Mouse (Mus musculus) MEL (cell line): ENCODE data around the gene Rufy3. TPM values are rescaled to one million over a fixed set of nuclear protein-coding genes. Genes with fewer than 3 reads are reported as not detected.

ENCODE experiments used
- DNase-seq: peaks from one replicate; pipeline ENCODE4 v3.0.0; 2011; ENCODE audit warnings: low read depth, low spot score
- H3K27ac ChIP-seq: 2 replicates; pipeline ENCODE4 v1.5.1; 2012; ENCODE audit warnings: low read depth, mild to moderate bottlenecking, control low read depth, low read length, moderate library complexity; ENCODE audit not compliant: control insufficient read depth
- H3K27me3 ChIP-seq, 2 experiments: fragments of 150-350 bp in 1 of 2; sonication (generic) in 1 of 2; 2 replicates each; pipeline ENCODE4 v1.6.1; 2012; ENCODE audit warnings: low read length in 2 of 2, mild to moderate bottlenecking in 2 of 2, improper control_type of control experiment in 1 of 2, moderate library complexity in 1 of 2; ENCODE audit not compliant: insufficient read depth in 2 of 2, control insufficient read depth in 1 of 2
- H3K36me3 ChIP-seq, 2 experiments: 2 replicates each; pipeline ENCODE4 v1.6.1; 2012 to 2014; ENCODE audit warnings: low read length in 2 of 2, improper control_type of control experiment in 1 of 2, inconsistent platforms in 1 of 2, mild to moderate bottlenecking in 1 of 2; ENCODE audit not compliant: insufficient read depth in 2 of 2, control insufficient read depth in 1 of 2
- H3K4me1 ChIP-seq, 2 experiments: fragments of 150-350 bp in 1 of 2; sonication (generic) in 1 of 2; 2 replicates each; pipeline ENCODE4 v1.6.1; 2012; ENCODE audit warnings: low read length in 2 of 2, improper control_type of control experiment in 1 of 2, mild to moderate bottlenecking in 1 of 2; ENCODE audit not compliant: insufficient read depth in 2 of 2, control insufficient read depth in 1 of 2
- H3K4me3 ChIP-seq, 2 experiments: fragments of 150-350 bp in 1 of 2; sonication (generic) in 1 of 2; 2 replicates each; pipeline ENCODE4 v1.5.1; 2012; ENCODE audit warnings: low read depth in 2 of 2, low read length in 2 of 2, mild to moderate bottlenecking in 2 of 2, moderate library complexity in 2 of 2, control low read depth in 1 of 2, improper control_type of control experiment in 1 of 2; ENCODE audit not compliant: control insufficient read depth in 1 of 2, insufficient read depth in 1 of 2
- H3K79me2 ChIP-seq: 2 replicates; pipeline ENCODE4 v1.6.1; 2012; ENCODE audit warnings: mild to moderate bottlenecking, low read length, moderate library complexity; ENCODE audit not compliant: control insufficient read depth, poor library complexity, insufficient read depth
- H3K9ac ChIP-seq: 2 replicates; pipeline ENCODE4 v1.6.1; 2012; ENCODE audit warnings: low read depth, mild to moderate bottlenecking, control low read depth, low read length, moderate library complexity; ENCODE audit not compliant: control insufficient read depth, poor library complexity, severe bottlenecking
- H3K9me3 ChIP-seq: fragments of 150-350 bp; sonication (generic); replicated peaks from 2 replicates; pipeline ENCODE4 v1.6.1; 2012; ENCODE audit warnings: mild to moderate bottlenecking, low read length, improper control_type of control experiment, moderate library complexity; ENCODE audit not compliant: insufficient read depth
- BHLHE40 ChIP-seq: IDR thresholded peaks from 2 replicates; pipeline ENCODE4 v1.6.1; 2012; ENCODE audit warnings: low read depth, mild to moderate bottlenecking, inconsistent platforms, low read length, improper control_type of control experiment, borderline replicate concordance
- CHD1 ChIP-seq: IDR thresholded peaks from 2 replicates; pipeline ENCODE4 v1.6.1; 2012; ENCODE audit warnings: low read depth, mild to moderate bottlenecking, inconsistent platforms, low read length, improper control_type of control experiment
- CHD2 ChIP-seq: IDR thresholded peaks from 2 replicates; pipeline ENCODE4 v1.6.1; 2011; ENCODE audit warnings: low read length, improper control_type of control experiment
- CTCF ChIP-seq, 3 experiments: IDR thresholded peaks in 2 of 3; conservative IDR thresholded peaks in 1 of 3; 2 replicates each; pipeline ENCODE4 v1.5.1; 2011 to 2012; ENCODE audit warnings: low read length in 3 of 3, low read depth in 2 of 3, mild to moderate bottlenecking in 2 of 3, improper control_type of control experiment in 1 of 3, inconsistent platforms in 1 of 3, mixed read lengths in 1 of 3, moderate library complexity in 1 of 3; ENCODE audit not compliant: control insufficient read depth in 1 of 3, insufficient read depth in 1 of 3, poor library complexity in 1 of 3, severe bottlenecking in 1 of 3
- ELF1 ChIP-seq: IDR thresholded peaks from 2 replicates; pipeline ENCODE4 v1.6.1; 2014; ENCODE audit warnings: low read depth, mild to moderate bottlenecking, inconsistent platforms, low read length, improper control_type of control experiment, moderate library complexity
- EP300 ChIP-seq, 2 experiments: IDR thresholded peaks; 2 replicates each; pipeline ENCODE4 v1.6.1; 2011; ENCODE audit warnings: improper control_type of control experiment in 2 of 2, low read length in 2 of 2, low read depth in 1 of 2, mild to moderate bottlenecking in 1 of 2
- ETS1 ChIP-seq: IDR thresholded peaks from 2 replicates; pipeline ENCODE4 v1.6.1; 2012; ENCODE audit warnings: low read depth, mild to moderate bottlenecking, inconsistent platforms, low read length, improper control_type of control experiment, moderate library complexity
- GABPA ChIP-seq: IDR thresholded peaks from 2 replicates; pipeline ENCODE4 v1.6.1; 2012; ENCODE audit warnings: low read depth, mild to moderate bottlenecking, inconsistent platforms, low read length, improper control_type of control experiment, moderate library complexity
- GATA1 ChIP-seq: IDR thresholded peaks from 2 replicates; pipeline ENCODE4 v1.6.1; 2011; ENCODE audit warnings: low read depth, low read length, improper control_type of control experiment
- HCFC1 ChIP-seq: IDR thresholded peaks from 2 replicates; pipeline ENCODE4 v1.6.1; 2012; ENCODE audit warnings: low read depth, mild to moderate bottlenecking, inconsistent platforms, low read length, improper control_type of control experiment, moderate library complexity
- KAT2A ChIP-seq: conservative IDR thresholded peaks from 2 replicates; pipeline ENCODE4 v1.6.1; 2012; ENCODE audit warnings: low read depth, low read length, improper control_type of control experiment, inconsistent platforms
- MAFK ChIP-seq: IDR thresholded peaks from 2 replicates; pipeline ENCODE4 v1.6.1; 2011; ENCODE audit warnings: low read depth, mild to moderate bottlenecking, low read length, improper control_type of control experiment, borderline replicate concordance
- MAX ChIP-seq: IDR thresholded peaks from 2 replicates; pipeline ENCODE4 v1.6.1; 2011; ENCODE audit warnings: low read length, improper control_type of control experiment
- MAZ ChIP-seq: IDR thresholded peaks from 2 replicates; pipeline ENCODE4 v1.6.1; 2012; ENCODE audit warnings: low read depth, mild to moderate bottlenecking, inconsistent platforms, low read length, improper control_type of control experiment
- MEF2A ChIP-seq: IDR thresholded peaks from 2 replicates; pipeline ENCODE4 v1.6.1; 2014; ENCODE audit warnings: low read depth, mild to moderate bottlenecking, inconsistent platforms, low read length, improper control_type of control experiment; ENCODE audit not compliant: poor library complexity, insufficient replicate concordance, severe bottlenecking; ENCODE audit errors: extremely low read depth
- MXI1 ChIP-seq: IDR thresholded peaks from 2 replicates; pipeline ENCODE4 v1.6.1; 2011; ENCODE audit warnings: mild to moderate bottlenecking, low read depth, low read length, improper control_type of control experiment
- MYB ChIP-seq: IDR thresholded peaks from 2 replicates; pipeline ENCODE4 v1.6.1; 2011; ENCODE audit warnings: mild to moderate bottlenecking, low read depth, low read length, improper control_type of control experiment
- MYC ChIP-seq: IDR thresholded peaks from 2 replicates; pipeline ENCODE4 v1.6.1; 2011; ENCODE audit warnings: low read depth, mild to moderate bottlenecking, low read length, improper control_type of control experiment, moderate library complexity
- NELFE ChIP-seq: IDR thresholded peaks from 2 replicates; pipeline ENCODE4 v1.6.1; 2011; ENCODE audit warnings: low read depth, low read length, improper control_type of control experiment
- NRF1 ChIP-seq: IDR thresholded peaks from 2 replicates; pipeline ENCODE4 v1.6.1; 2014; ENCODE audit warnings: low read depth, mild to moderate bottlenecking, inconsistent platforms, low read length, improper control_type of control experiment, moderate library complexity; ENCODE audit not compliant: poor library complexity, insufficient read depth, severe bottlenecking
- POLR2A ChIP-seq, 2 experiments: IDR thresholded peaks; 2 replicates each; pipeline ENCODE4 v1.6.1; 2011 to 2012; ENCODE audit warnings: low read length in 2 of 2, mild to moderate bottlenecking in 2 of 2, control low read depth in 1 of 2, improper control_type of control experiment in 1 of 2, low read depth in 1 of 2, moderate library complexity in 1 of 2; ENCODE audit not compliant: control insufficient read depth in 1 of 2, insufficient read depth in 1 of 2, poor library complexity in 1 of 2
- POLR2AphosphoS5 ChIP-seq: IDR thresholded peaks from 2 replicates; pipeline ENCODE4 v1.6.1; 2012; ENCODE audit warnings: low read depth, borderline replicate concordance, mild to moderate bottlenecking, inconsistent platforms, low read length, moderate library complexity, mixed read lengths
- RAD21 ChIP-seq: IDR thresholded peaks from 2 replicates; pipeline ENCODE4 v1.6.1; 2011; ENCODE audit warnings: mild to moderate bottlenecking, low read depth, low read length, improper control_type of control experiment
- RCOR1 ChIP-seq: IDR thresholded peaks from 2 replicates; pipeline ENCODE4 v1.6.1; 2012; ENCODE audit warnings: low read depth, mild to moderate bottlenecking, inconsistent platforms, low read length, improper control_type of control experiment
- SIN3A ChIP-seq: IDR thresholded peaks from 2 replicates; pipeline ENCODE4 v1.6.1; 2012; ENCODE audit warnings: low read length, improper control_type of control experiment, inconsistent platforms
- SMC3 ChIP-seq: IDR thresholded peaks from 2 replicates; pipeline ENCODE4 v1.6.1; 2011; ENCODE audit warnings: low read depth, low read length, improper control_type of control experiment
- TAL1 ChIP-seq: IDR thresholded peaks from 2 replicates; pipeline ENCODE4 v1.6.1; 2012; ENCODE audit warnings: mild to moderate bottlenecking, inconsistent platforms, low read length, moderate library complexity, mixed read lengths
- TBP ChIP-seq: IDR thresholded peaks from 2 replicates; pipeline ENCODE4 v1.8.0; 2011; ENCODE audit warnings: low read depth, low read length, improper control_type of control experiment
- TCF12 ChIP-seq: IDR thresholded peaks from 2 replicates; pipeline ENCODE4 v1.6.1; 2014; ENCODE audit warnings: low read depth, mild to moderate bottlenecking, inconsistent platforms, low read length, improper control_type of control experiment, moderate library complexity
- UBTF ChIP-seq: IDR thresholded peaks from 2 replicates; pipeline ENCODE4 v1.6.1; 2012; ENCODE audit warnings: low read depth, mild to moderate bottlenecking, inconsistent platforms, low read length, improper control_type of control experiment, moderate library complexity, borderline replicate concordance; ENCODE audit not compliant: insufficient read depth
- USF1 ChIP-seq: IDR thresholded peaks from 2 replicates; pipeline ENCODE4 v1.6.1; 2014; ENCODE audit warnings: low read depth, mild to moderate bottlenecking, inconsistent platforms, low read length, improper control_type of control experiment, moderate library complexity
- USF2 ChIP-seq, 2 experiments: IDR thresholded peaks; 2 replicates each; pipeline ENCODE4 v1.6.1; 2011 to 2012; ENCODE audit warnings: improper control_type of control experiment in 2 of 2, low read length in 2 of 2, borderline replicate concordance in 1 of 2, inconsistent platforms in 1 of 2, low read depth in 1 of 2, mild to moderate bottlenecking in 1 of 2; ENCODE audit not compliant: insufficient read depth in 1 of 2
- ZC3H11A ChIP-seq: IDR thresholded peaks from 2 replicates; pipeline ENCODE4 v1.6.1; 2012; ENCODE audit warnings: low read depth, mild to moderate bottlenecking, inconsistent platforms, low read length, improper control_type of control experiment
- ZKSCAN1 ChIP-seq: IDR thresholded peaks from 2 replicates; pipeline ENCODE4 v1.6.1; 2012; ENCODE audit warnings: low read depth, mild to moderate bottlenecking, inconsistent platforms, low read length, improper control_type of control experiment, moderate library complexity
- ZMIZ1 ChIP-seq: IDR thresholded peaks from 2 replicates; pipeline ENCODE4 v1.6.1; 2012; ENCODE audit warnings: low read depth, mild to moderate bottlenecking, inconsistent platforms, low read length, improper control_type of control experiment, moderate library complexity
- ZNF384 ChIP-seq: IDR thresholded peaks from 2 replicates; pipeline ENCODE4 v1.6.1; 2012; ENCODE audit warnings: low read depth, mild to moderate bottlenecking, inconsistent platforms, low read length, improper control_type of control experiment
- polyA plus RNA-seq, 2 experiments: library from polyadenylated mRNA; stranded (reverse) in 1 of 2; unstranded in 1 of 2; fragments of >175 nt in 1 of 2; fragments of >200 nt in 1 of 2; gene quantifications; 2 replicates each; pipeline versions ENCODE4 v1.2.1 to v1.2.4; 2012; ENCODE audit warnings: low replicate concordance in 2 of 2, low read depth in 1 of 2; ENCODE audit not compliant: insufficient read length in 2 of 2, insufficient read depth in 1 of 2, missing spikeins in 1 of 2
- total RNA-seq: library from RNA; depleted of rRNA; stranded (reverse); fragments of 300-350 nt; gene quantifications from 2 replicates; pipeline ENCODE4 v1.2.3, GENCODE M21; 2012

Rufy3 gene
- total and polyA plus RNA-seq, 3 experiments = 3.2 to 5.7 TPM; not detected in 1

DNA sequence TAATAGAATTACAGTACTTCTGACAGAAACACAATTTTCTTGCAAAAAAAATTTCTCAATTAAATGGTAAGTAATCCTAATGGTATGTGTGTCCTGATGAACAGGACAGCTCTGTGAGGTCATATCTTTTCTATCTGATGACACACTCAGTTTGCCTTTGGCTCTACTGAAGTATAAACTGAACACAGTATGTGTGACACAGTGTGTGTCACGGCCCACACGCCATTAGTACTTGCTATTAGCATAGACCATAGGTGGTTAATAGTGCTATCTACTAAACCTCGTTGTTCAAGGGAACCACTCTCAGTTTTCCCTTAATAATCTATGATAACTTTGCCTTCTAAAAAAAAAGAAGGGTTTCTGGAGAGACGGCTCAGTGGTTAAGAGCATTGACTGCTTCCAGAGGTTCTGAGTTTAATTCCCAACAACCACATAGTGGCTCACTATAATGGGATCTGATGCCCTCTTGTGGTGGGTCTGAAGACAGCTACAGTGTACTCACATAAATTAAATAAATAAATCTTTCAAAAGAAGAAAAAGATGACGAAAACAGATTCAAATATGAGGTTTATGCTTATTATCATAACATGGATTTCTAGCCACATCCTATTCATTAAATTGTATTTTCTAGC, 22.1 kb upstream of the Rufy3 start:
- Histone ChIP-seq H3K9ac (no peak overlapping the region), H3K4me3 (no peak overlapping the region), H3K36me3 (no peaks in the 10 kb centered on the region), H3K27ac (no peak overlapping the region), H3K9me3 (no peaks in the 10 kb centered on the region)
- peak; percentile 65 for DNase-seq
- no peak for TF ChIP-seq MXI1
- no peak for TF ChIP-seq USF2 (IDR thresholded peaks at IDR 0.05; ENCODE audit: borderline replicate concordance in 1 of 2, insufficient read depth in 1 of 2, low read depth in 1 of 2, low read length in 2 of 2)
- TF ChIP-seq TCF12 = no peak
- TF ChIP-seq GATA1 = no peak
- no peak for TF ChIP-seq RCOR1
- TF ChIP-seq MAZ = no peak
- TF ChIP-seq ZNF384 = no peak
- TF ChIP-seq ZC3H11A = peak; percentile 33
- TF ChIP-seq MYC = no peak
- no peak for TF ChIP-seq POLR2AphosphoS5
- no peak for TF ChIP-seq TBP
- TF ChIP-seq NELFE = no peak
- no peak for TF ChIP-seq CHD1
- TF ChIP-seq NRF1 = no peak
- no peak for TF ChIP-seq BHLHE40
- TF ChIP-seq CTCF (IDR thresholded peaks at IDR 0.05 in 2 of 3, conservative IDR thresholded peaks at IDR 0.05 in 1 of 3; ENCODE audit: control insufficient read depth in 1 of 3, insufficient read depth in 1 of 3, low read depth in 2 of 3, low read length in 3 of 3, poor library complexity in 1 of 3, severe bottlenecking in 1 of 3) = peak; percentile 36 to 70 (median 60); a peak in 5 of 6 replicates
- TF ChIP-seq MYB = no peak
- no peak for TF ChIP-seq MAFK
- peak; percentile 70 for TF ChIP-seq SMC3
- TF ChIP-seq GABPA = no peak
- no peak for TF ChIP-seq ELF1
- TF ChIP-seq KAT2A = no peak
- TF ChIP-seq MAX = no peak
- TF ChIP-seq EP300 (IDR thresholded peaks at IDR 0.05; ENCODE audit: low read depth in 1 of 2, low read length in 2 of 2) = no peak
- no peak for TF ChIP-seq HCFC1
- no peak for TF ChIP-seq ETS1
- no peak for TF ChIP-seq SIN3A
- no peak for TF ChIP-seq CHD2
- no peak for TF ChIP-seq ZMIZ1
- no peak for TF ChIP-seq USF1
- no peak for TF ChIP-seq MEF2A
- TF ChIP-seq RAD21 = peak; percentile 60
- TF ChIP-seq TAL1 = no peak
- no peak for TF ChIP-seq ZKSCAN1
- TF ChIP-seq UBTF = no peak
- TF ChIP-seq POLR2A (IDR thresholded peaks at IDR 0.05; ENCODE audit: control insufficient read depth in 1 of 2, insufficient read depth in 1 of 2, low read depth in 1 of 2, low read length in 2 of 2, poor library complexity in 1 of 2) = no peak
- TF ChIP-seq, all 39 proteins: peak for 4
- no peaks in the 10 kb centered on the region for H3K4me1 ChIP-seq
- peaks cover 2 to 5% of the 10 kb centered on the region in 2 experiments; a peak in 2 of 4 replicates for H3K27me3 ChIP-seq
- H3K79me2 ChIP-seq = no peaks in the 10 kb centered on the region
